Mouse (Mus musculus) spleen, adult 2 months (tissue): Measurements from ENCODE around the gene Ak2. TPM values are rescaled to one million over a fixed set of nuclear protein-coding genes. Genes with fewer than 3 reads are reported as not detected.
A peak's percentile ranks its signal among the peaks of the same experiment; 100 is the strongest.

Source experiments
- DNase-seq, 2 experiments: peaks; one replicate each; pipeline versions ENCODE4 v3.0.0 to v3.0.0-alpha.2; 2012 to 2021; ENCODE audit warnings: low spot score in 2 of 2, low read depth in 1 of 2
- H3K27ac ChIP-seq: fragments of 200-500 bp; 2 replicates; pipeline ENCODE4 v1.5.1; 2012; ENCODE audit warnings: low read length, inconsistent platforms; ENCODE audit not compliant: insufficient read depth
- H3K27me3 ChIP-seq: fragments of 200-500 bp; 2 replicates; pipeline ENCODE4 v1.6.1; 2012; ENCODE audit warnings: mild to moderate bottlenecking, moderate library complexity, low read length, inconsistent platforms; ENCODE audit not compliant: control insufficient read depth, insufficient read depth
- H3K36me3 ChIP-seq: fragments of 200-500 bp; 2 replicates; pipeline ENCODE4 v1.6.1; 2012; ENCODE audit warnings: mild to moderate bottlenecking, low read length, inconsistent platforms; ENCODE audit not compliant: control insufficient read depth, insufficient read depth
- H3K4me1 ChIP-seq: fragments of 200-500 bp; 2 replicates; pipeline ENCODE4 v1.6.1; 2011; ENCODE audit warnings: inconsistent platforms; ENCODE audit not compliant: control insufficient read depth, insufficient read depth, insufficient read length
- H3K4me3 ChIP-seq: fragments of 200-500 bp; 2 replicates; pipeline ENCODE4 v1.5.1; 2011; ENCODE audit warnings: mild to moderate bottlenecking, inconsistent platforms; ENCODE audit not compliant: insufficient read depth, insufficient read length; ENCODE audit errors: extremely low read depth
- CTCF ChIP-seq: fragments of 200-500 bp; IDR thresholded peaks from 2 replicates; pipeline ENCODE4 v1.5.1; 2011; ENCODE audit warnings: mild to moderate bottlenecking, inconsistent platforms; ENCODE audit not compliant: insufficient read depth, insufficient read length, insufficient replicate concordance; ENCODE audit errors: extremely low read depth
- POLR2A ChIP-seq: fragments of 200-500 bp; IDR thresholded peaks from 2 replicates; pipeline ENCODE4 v1.6.1; 2011; ENCODE audit warnings: low read depth, low read length, inconsistent platforms
- WGBS: fragments of 180-500 bp; shearing (Covaris S2); methylation state at CpG from one replicate; pipeline ENCODE4 v1.1.7; 2018; 5-methylcytosine and 5-hydroxymethylcytosine counted together
- polyA plus RNA-seq: library from polyadenylated mRNA; depleted of rRNA; stranded (reverse); fragments of >200 nt; gene quantifications from 2 replicates; pipeline ENCODE4 v1.2.3, GENCODE M21; 2012

The Ak2 gene
- polyA plus RNA-seq, 1 experiment = 32.2 TPM

DNA sequence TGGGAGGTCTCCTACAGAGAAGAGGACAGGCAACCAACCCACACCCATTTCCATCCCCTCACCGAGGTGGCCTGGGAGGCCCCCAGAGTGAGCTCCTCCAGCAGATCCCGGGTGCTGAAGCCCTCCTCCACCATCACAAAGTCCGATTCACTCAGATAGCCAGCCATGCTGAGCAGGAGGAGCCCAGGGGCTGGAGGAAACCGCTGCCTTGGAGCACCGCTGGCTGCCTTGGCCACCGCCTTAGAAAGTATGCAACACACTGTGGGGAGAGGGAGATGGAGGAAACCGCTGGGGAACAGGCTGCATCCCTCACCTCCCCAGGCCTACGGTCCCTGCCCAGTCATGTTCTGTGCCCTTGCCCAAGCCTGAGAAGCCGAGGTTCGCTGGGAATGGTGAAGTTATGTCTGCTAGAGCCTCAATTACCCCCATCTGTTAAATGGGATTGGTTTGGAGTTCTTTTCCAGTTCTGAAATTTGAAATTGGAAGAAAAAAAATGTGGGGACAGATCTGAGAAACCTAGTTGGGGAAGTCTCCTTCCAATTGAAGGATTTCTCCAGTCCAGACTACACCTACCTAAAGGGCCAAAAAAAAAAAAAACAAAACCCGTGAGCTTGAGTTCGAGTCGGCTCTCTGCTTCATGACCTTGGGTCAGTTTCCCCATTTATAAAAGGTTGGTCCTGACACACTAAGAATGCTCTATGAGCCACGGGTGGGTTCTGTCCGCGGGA lies 30.3 kb upstream of the Ak2 start:
- Histone ChIP-seq H3K4me3 (peak overlapping the region; percentile 65; the same call in 1 of the 2 replicates), H3K36me3 (no peaks in the 10 kb centered on the region), H3K27me3 (peaks cover 15% of the 10 kb centered on the region), H3K27ac (no peak overlapping the region), H3K4me1 (peaks cover 4% of the 10 kb centered on the region; the same call in 1 of the 2 replicates)
- WGBS = 24% methylated on average over 16 of the region's 16 CpGs
- no peak for TF ChIP-seq CTCF
- no peak for TF ChIP-seq POLR2A
- no peak for DNase-seq

DNA sequence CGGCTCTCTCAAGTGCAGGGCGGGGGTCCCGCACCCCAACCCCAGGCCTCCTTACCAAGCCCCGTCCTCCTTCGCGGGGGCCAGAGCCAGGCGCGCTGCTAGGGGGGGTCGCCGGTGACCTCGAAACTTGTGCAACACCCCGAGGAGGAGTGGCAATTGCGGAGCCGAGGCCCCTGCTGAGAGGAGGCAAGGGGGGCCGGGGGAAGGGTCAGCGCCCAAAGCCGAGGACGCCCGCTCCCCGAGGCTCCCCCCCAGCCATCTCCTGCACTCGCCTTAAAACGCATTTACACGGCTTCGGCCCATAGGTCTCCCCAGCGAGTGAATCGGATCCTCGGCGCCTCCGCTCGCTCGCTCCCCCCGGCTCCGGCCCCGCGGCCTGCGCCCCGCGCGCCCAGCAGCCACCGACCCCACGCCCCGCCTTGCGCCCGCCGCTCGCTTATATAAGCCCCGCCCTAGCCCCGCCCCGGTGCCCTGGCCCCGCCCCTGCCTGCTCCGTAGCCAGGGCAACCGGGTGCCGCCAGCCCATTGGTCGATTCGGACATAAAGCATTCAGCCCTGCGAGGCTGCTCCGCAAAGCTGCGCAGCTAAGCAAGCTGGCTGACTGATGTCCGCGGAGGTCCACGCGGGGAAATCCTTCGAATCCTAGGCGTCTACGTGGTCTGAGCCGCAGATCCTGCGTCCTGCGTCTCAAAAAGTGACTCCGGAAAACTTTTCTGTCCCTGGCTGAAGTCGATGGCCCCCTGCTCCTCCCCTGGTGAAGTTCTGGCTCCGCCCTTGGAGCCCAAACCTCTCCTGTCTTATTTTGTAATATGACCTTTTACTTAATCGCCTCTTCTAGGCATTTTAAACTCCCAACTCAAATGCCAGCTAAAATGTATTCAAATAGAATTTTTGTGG lies 29.5 kb upstream of the Ak2 start, which contains the start of gene Azin2:
TSS of gene Azin2 (minus strand) at position 414 of the 897 bp plus-strand sequence.
- peak; percentile 63 to 81 for DNase-seq
- WGBS = 2% methylated on average over 72 of the region's 72 CpGs
- Histone ChIP-seq H3K4me1 (peaks cover 4% of the 10 kb centered on the region; the same call in 1 of the 2 replicates), H3K36me3 (no peaks in the 10 kb centered on the region), H3K27me3 (peaks cover 15% of the 10 kb centered on the region), H3K4me3 (peak within 1 kb of the TSS; percentile 65), H3K27ac (no peak within 1 kb of the TSS)
- TF ChIP-seq POLR2A (no peak; the same call in 1 of the 2 replicates), CTCF (no peak)

DNA sequence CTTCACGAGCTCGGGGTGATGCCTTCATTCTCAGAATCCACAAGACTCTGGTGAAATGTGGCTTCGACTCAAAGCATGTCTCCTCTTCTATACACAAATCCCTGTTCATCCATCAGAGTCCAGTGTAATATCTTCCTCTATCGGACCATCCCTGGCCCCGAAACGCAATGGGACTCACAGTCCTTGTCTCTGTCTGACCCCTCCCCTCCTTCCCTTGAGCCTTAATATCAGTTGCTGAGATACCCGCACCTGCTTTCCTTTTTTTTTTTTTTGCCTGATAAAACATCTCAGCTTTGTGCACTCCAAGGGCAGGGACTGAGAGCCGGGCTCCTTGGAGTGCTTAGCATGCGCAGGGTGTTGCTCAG lies 28.9 kb upstream of the Ak2 start:
- peaks cover 15% of the 10 kb centered on the region for H3K27me3 ChIP-seq
- peaks cover 4% of the 10 kb centered on the region; the same call in 1 of the 2 replicates for H3K4me1 ChIP-seq
- H3K36me3 ChIP-seq = no peaks in the 10 kb centered on the region
- WGBS = 19% methylated on average over 9 of the region's 9 CpGs
- no peak for TF ChIP-seq CTCF
- no peak for TF ChIP-seq POLR2A
- no peak for DNase-seq
- no peak overlapping the region for H3K27ac ChIP-seq
- H3K4me3 ChIP-seq = no peak overlapping the region; the same call in 1 of the 2 replicates

DNA sequence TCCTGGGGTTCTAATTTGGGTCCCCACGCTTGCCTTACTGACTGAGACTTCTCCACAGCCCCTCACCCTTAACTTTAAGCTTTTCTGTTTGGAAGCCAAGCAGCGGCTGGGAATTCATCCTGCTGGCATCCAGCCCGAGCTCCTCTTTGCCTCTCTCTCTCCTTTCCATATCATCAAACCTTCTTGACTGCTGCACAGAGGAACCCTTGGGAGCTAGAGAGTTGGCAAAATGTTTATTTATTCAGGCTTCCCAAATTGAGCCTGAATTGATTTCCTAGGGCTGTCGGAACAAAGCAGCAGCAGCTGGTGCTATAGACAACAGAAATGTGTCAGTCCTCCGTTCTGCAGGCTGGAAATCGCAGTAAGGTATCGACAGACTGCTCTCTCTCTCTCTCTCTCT lies 25.0 kb upstream of the Ak2 start:
- H3K36me3 ChIP-seq = no peaks in the 10 kb centered on the region
- H3K4me3 ChIP-seq = no peak overlapping the region
- H3K4me1 ChIP-seq = peaks cover 4% of the 10 kb centered on the region; the same call in 1 of the 2 replicates
- H3K27ac ChIP-seq = no peak overlapping the region
- WGBS = 86% methylated on average over 7 of the region's 7 CpGs
- TF ChIP-seq CTCF (no peak), POLR2A (no peak)
- no peak for DNase-seq
- peaks cover 10% of the 10 kb centered on the region for H3K27me3 ChIP-seq

GRCm38 (mm10) chr4:128969081-128969480 lies 22.7 kb upstream of the Ak2 start:
- TF ChIP-seq CTCF (no peak), POLR2A (no peak)
- Histone ChIP-seq H3K4me1 (no peaks in the 10 kb centered on the region), H3K27ac (no peak overlapping the region), H3K36me3 (no peaks in the 10 kb centered on the region), H3K4me3 (no peak overlapping the region), H3K27me3 (no peaks in the 10 kb centered on the region)
- DNase-seq = no peak
- 86% methylated on average over 5 of the region's 5 CpGs for WGBS

DNA sequence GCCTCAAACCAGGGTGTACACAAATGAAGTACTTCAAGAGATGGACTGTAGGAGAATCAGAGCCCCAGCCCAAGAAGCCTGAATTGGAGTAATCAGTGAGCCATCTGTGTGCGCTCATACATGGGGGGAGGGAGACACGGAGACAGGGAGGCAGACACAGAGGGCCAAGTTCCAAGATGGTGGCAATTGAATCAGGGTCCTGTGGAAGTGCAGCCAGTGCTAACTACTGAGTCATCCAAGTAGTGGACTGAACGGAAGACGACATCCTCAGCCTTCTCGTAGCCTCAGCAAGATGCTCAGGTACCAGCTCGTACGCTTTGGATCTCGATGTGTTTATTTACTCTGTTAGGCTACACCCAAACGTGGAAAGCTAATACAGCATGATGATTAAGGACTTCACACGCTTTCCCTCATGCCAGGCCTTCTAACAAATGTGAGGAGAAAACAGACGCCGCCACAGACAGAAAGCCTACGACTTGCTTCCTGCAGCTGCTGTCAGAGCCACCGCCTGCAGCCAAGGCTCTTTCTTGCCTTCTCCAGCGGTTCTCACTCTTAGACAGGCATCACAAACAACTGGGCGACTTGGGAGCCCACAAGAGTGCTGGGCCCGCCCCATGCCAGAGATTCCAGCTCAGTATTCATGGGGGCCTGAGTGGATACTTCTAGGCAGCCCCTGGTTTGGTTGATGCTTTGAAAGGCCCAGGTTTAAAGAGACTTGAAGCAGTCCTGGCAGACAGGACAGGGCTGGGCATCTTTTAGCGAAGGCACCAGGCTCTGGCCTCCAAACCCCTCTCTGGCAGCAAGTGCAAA lies 21.9 kb upstream of the Ak2 start:
- H3K27me3 ChIP-seq = no peaks in the 10 kb centered on the region
- 67% methylated on average over 18 of the region's 18 CpGs for WGBS
- H3K36me3 ChIP-seq = no peaks in the 10 kb centered on the region
- no peaks in the 10 kb centered on the region for H3K4me1 ChIP-seq
- TF ChIP-seq CTCF = no peak
- no peak for TF ChIP-seq POLR2A
- no peak overlapping the region for H3K4me3 ChIP-seq
- no peak overlapping the region for H3K27ac ChIP-seq
- DNase-seq = no peak
